In the genomic region with DNA sequence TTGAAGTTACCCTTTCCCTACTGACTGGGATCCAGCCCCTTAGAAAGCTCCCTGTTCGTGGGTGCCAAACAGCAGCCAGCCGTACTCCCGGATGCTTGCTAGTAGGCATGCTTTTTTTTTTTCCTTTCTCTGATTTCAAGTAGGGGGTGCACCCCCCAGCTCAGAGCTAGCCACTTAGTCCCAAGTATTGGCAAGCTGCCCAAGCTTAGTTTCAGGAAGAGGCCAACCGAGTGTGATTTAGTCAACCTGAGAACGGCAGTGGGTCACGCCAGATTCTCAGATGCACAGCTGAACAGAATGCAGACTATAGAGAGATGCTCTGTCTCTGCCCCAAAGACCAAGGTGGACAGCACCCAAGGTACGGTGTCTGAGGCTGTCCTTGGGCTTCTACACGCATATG, we compare ENCODE assay signal across 17 mouse cellular contexts. TPM values are rescaled to one million over a fixed set of nuclear protein-coding genes. Genes with fewer than 3 reads are reported as not detected.
A peak's percentile ranks its signal among the peaks of the same experiment; 100 is the strongest.
DNase-seq lines count a peak whose midpoint lies in the region; ATAC-seq and TF ChIP-seq lines count a peak whose summit lies in the region.
"Had no signal": no experiment of that assay in that cellular context is flagged by ENCODE, and none has a peak within 500 bp of the region (broad histone marks: within the 10 kb centered on the region; RNA-seq: fewer than 3 reads in every experiment).

No protein-coding gene starts in this region.

- H3K36me3 ChIP-seq in hindbrain, embryonic 16.5 days (ENCODE audit: control insufficient read depth, insufficient read depth, low read length) = 0 out of 2 replicates have a peak, but pooled peaks cover 3% of the 10 kb centered on the region
- no peaks in the 10 kb centered on the region for H3K36me3 ChIP-seq in hindbrain, embryonic 10.5 days
- no peaks in the 10 kb centered on the region for H3K36me3 ChIP-seq in lung, embryonic 14.5 days (ENCODE audit: insufficient read depth)
- H3K36me3 ChIP-seq: limb, embryonic 13.5 days; midbrain, embryonic 10.5 days had no signal

- WGBS in hindbrain, embryonic 16.5 days = 62% methylated on average over 8 of the region's 8 CpGs
- 83% methylated on average over 8 of the region's 8 CpGs for WGBS in hindbrain, embryonic 10.5 days
- WGBS in lung, embryonic 14.5 days = 33% methylated on average over 8 of the region's 8 CpGs
- WGBS in lung, adult 2 months = 33% methylated on average over 8 of the region's 8 CpGs

- no peak overlapping the region for H3K4me2 ChIP-seq in hindbrain, embryonic 16.5 days (ENCODE audit: low read length)
- no peak overlapping the region; the same call in 1 of the 2 replicates for H3K4me2 ChIP-seq in lung, embryonic 14.5 days
- H3K4me2 ChIP-seq: hindbrain, embryonic 14.5 days; limb, embryonic 13.5 days had no signal

- no peak for TF ChIP-seq CTCF in lung, embryonic 14.5 days (IDR thresholded peaks at IDR 0.05; ENCODE audit: low read depth)
- no peak for TF ChIP-seq CTCF in lung, adult 2 months (IDR thresholded peaks at IDR 0.05; ENCODE audit: insufficient read depth, low read length)

- H3K27ac ChIP-seq in hindbrain, embryonic 16.5 days (ENCODE audit: low read depth, low read length) = no peak overlapping the region
- H3K27ac ChIP-seq in hindbrain, embryonic 10.5 days = no peak overlapping the region
- no peak overlapping the region for H3K27ac ChIP-seq in lung, embryonic 14.5 days (ENCODE audit: low read depth)
- H3K27ac ChIP-seq: hindbrain, embryonic 14.5 days; limb, embryonic 13.5 days; midbrain, embryonic 10.5 days had no signal

- no peaks in the 10 kb centered on the region for H3K27me3 ChIP-seq in hindbrain, embryonic 16.5 days (replicated peaks; ENCODE audit: control insufficient read depth, insufficient read depth, low read length)
- H3K27me3 ChIP-seq in hindbrain, embryonic 10.5 days (ENCODE audit: insufficient read depth, poor library complexity, severe bottlenecking) = no peaks in the 10 kb centered on the region
- H3K27me3 ChIP-seq in lung, embryonic 14.5 days (ENCODE audit: insufficient read depth, low read length) = no peaks in the 10 kb centered on the region
- H3K27me3 ChIP-seq: limb, embryonic 13.5 days had no signal

- no peaks in the 10 kb centered on the region for H3K9me3 ChIP-seq in hindbrain, embryonic 16.5 days (ENCODE audit: control insufficient read depth, low read length)
- no peaks in the 10 kb centered on the region for H3K9me3 ChIP-seq in hindbrain, embryonic 10.5 days
- H3K9me3 ChIP-seq in lung, embryonic 14.5 days (ENCODE audit: low read depth, low read length) = no peaks in the 10 kb centered on the region
- H3K9me3 ChIP-seq: limb, embryonic 13.5 days; midbrain, embryonic 10.5 days had no signal

- ATAC-seq in hindbrain, embryonic 16.5 days = no peak
- 0 out of 2 replicates have a peak, but pooled peaks have one; percentile 31 for ATAC-seq in lung, embryonic 14.5 days (ENCODE audit: insufficient read depth)
- no peak for ATAC-seq in monocyte, adult 5-6 weeks (replicated peaks; ENCODE audit: insufficient number of reproducible peaks, low FRiP score, low TSS enrichment, poor library complexity, severe bottlenecking)
- ATAC-seq: forebrain, postnatal 0 days had no signal

- H3K9ac ChIP-seq in hindbrain, embryonic 16.5 days (ENCODE audit: low read depth, low read length) = 0 out of 2 replicates have a peak overlapping the region, but pooled peaks have one; percentile 24
- H3K9ac ChIP-seq in lung, embryonic 14.5 days = no peak overlapping the region
- H3K9ac ChIP-seq: forebrain, postnatal 0 days; hindbrain, embryonic 14.5 days; limb, embryonic 13.5 days had no signal

- no peak for DNase-seq in hindbrain, embryonic 10.5 days (ENCODE audit: low spot score)
- DNase-seq in lung, embryonic 14.5 days = peak; percentile 79
- DNase-seq in lung, adult 2 months = no peak
- peak; percentile 35 for DNase-seq in kidney, postnatal 14 days
- DNase-seq in lung, postnatal 36 days = peak; percentile 35
- DNase-seq in frontal cortex, postnatal 25 days (ENCODE audit: low spot score in 2 of 2) = no peak
- DNase-seq: cerebellum, adult 18-20 months; forebrain, postnatal 0 days; gastrocnemius, postnatal 10 days; layer of hippocampus, postnatal 36 days had no signal

- TF ChIP-seq POLR2A in lung, adult 2 months (IDR thresholded peaks at IDR 0.05; ENCODE audit: borderline replicate concordance, extremely low read depth, low read depth, low read length) = no peak

- no peak overlapping the region for H3K4me3 ChIP-seq in hindbrain, embryonic 16.5 days (ENCODE audit: low read length)
- no peak overlapping the region for H3K4me3 ChIP-seq in hindbrain, embryonic 10.5 days
- H3K4me3 ChIP-seq in lung, embryonic 14.5 days (ENCODE audit: low read depth, low read length) = no peak overlapping the region
- H3K4me3 ChIP-seq in lung, adult 2 months (replicated peaks; ENCODE audit: extremely low read depth, low read depth, low read length) = no peak overlapping the region
- H3K4me3 ChIP-seq: erythroblast, embryonic 14.5 days; limb, embryonic 13.5 days; midbrain, embryonic 10.5 days; myocyte had no signal

- H3K4me1 ChIP-seq in hindbrain, embryonic 16.5 days (ENCODE audit: control insufficient read depth, insufficient read depth, low read depth, low read length) = peaks cover under 1% of the 10 kb centered on the region; the same call in 1 of the 2 replicates
- H3K4me1 ChIP-seq in hindbrain, embryonic 10.5 days (replicated peaks) = peaks cover 22% of the 10 kb centered on the region
- H3K4me1 ChIP-seq in lung, embryonic 14.5 days (ENCODE audit: insufficient read depth) = peaks cover 4% of the 10 kb centered on the region; the same call in 1 of the 2 replicates
- no peaks in the 10 kb centered on the region for H3K4me1 ChIP-seq in lung, adult 2 months (ENCODE audit: control insufficient read depth, insufficient read depth, low read length)

RNA-seq across cellular contexts. Expression of gene Ntpcr, which starts 21.1 kb away (rescaled TPM):
- 35.4 and 37.6 TPM in 2 replicates for polyA plus RNA-seq in hindbrain, embryonic 16.5 days (2015; fragmentation: Nextera tagmentation; extraction: Ambion mirVana)
- polyA plus RNA-seq in hindbrain, embryonic 10.5 days (2016; fragmentation: Nextera tagmentation; extraction: Ambion mirVana) = 15.9 and 18.8 TPM in 2 replicates
- polyA plus RNA-seq in lung, embryonic 14.5 days (2014; fragmentation: Nextera tagmentation; extraction: Ambion mirVana) = 33.0 TPM in 2 replicates
- polyA plus RNA-seq in lung, adult 2 months (2012; rRNA removed) = 14.4 and 15.9 TPM in 2 replicates
- total RNA-seq in monocyte, adult 5-6 weeks (2017) = 11.4 to 17.3 TPM (median 12.7 TPM) in 3 replicates

Comparison
In these comparisons a context has a peak if more than half of its experiments do, and no peak if none do; other contexts are left out.
1. DNase-seq: peak in lung, embryonic 14.5 days (single experiment), kidney, postnatal 14 days (single experiment) and lung, postnatal 36 days (single experiment); none in hindbrain, embryonic 10.5 days (single experiment), lung, adult 2 months (single experiment) and frontal cortex, postnatal 25 days (0 of 2).